ENCODE assay signal across 20 mouse cellular contexts in the genomic region with DNA sequence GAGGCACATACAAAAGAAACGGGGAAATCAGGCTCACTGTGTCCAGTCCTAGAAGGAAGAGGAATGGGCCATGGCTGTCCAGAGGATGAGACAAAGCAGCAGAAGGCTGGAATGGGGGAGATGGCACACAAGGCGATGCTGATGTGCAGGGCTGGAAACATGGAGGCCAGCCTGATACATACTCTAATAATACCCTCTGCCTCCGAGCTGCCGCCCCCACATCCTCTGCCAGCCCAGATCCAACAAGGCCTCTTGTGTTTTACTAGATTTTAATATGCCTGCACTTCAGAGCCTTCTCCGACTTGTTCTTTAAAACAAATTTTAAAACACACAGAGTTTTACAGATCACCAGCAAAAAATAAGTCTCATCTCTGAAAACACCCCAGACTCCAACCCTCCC. TPM values are rescaled to one million over a fixed set of nuclear protein-coding genes. Genes with fewer than 3 reads are reported as not detected.
"Had no signal": no experiment of that assay in that cellular context is flagged by ENCODE, and none has a peak within 500 bp of the region (broad histone marks: within the 10 kb centered on the region; RNA-seq: fewer than 3 reads in every experiment).

No protein-coding gene starts in this region.

- H3K27ac ChIP-seq: limb, embryonic 12.5 days; liver, embryonic 13.5 days; macrophage; midbrain, embryonic 13.5 days had no signal

- H3K4me2 ChIP-seq: limb, embryonic 12.5 days; liver, embryonic 13.5 days; midbrain, embryonic 13.5 days had no signal

- H3K9ac ChIP-seq: limb, embryonic 12.5 days; liver, embryonic 13.5 days; liver, postnatal 0 days; midbrain, embryonic 13.5 days had no signal

- H3K9me3 ChIP-seq: limb, embryonic 12.5 days; liver, embryonic 13.5 days; megakaryocyte, embryonic 14.5 days; midbrain, embryonic 13.5 days had no signal

- H3K4me1 ChIP-seq: liver, embryonic 13.5 days had no signal

- ATAC-seq: inflammation-experienced regulatory T-cells, adult 6 months; intestine, postnatal 0 days; liver, postnatal 0 days; midbrain, embryonic 13.5 days had no signal

- H3K27me3 ChIP-seq: limb, embryonic 12.5 days; liver, embryonic 13.5 days; midbrain, embryonic 13.5 days had no signal

- H3K4me3 ChIP-seq: limb, embryonic 12.5 days; liver, embryonic 13.5 days; megakaryocyte, embryonic 14.5 days; midbrain, embryonic 13.5 days had no signal

- DNase-seq: kidney, adult 8-10 months; kidney, postnatal 25 days; layer of hippocampus, adult 9-11 months; liver; liver, embryonic 13.5 days; liver, postnatal 0 days; lung, postnatal 14 days; thymus, adult 18-20 months; thymus, postnatal 25 days had no signal

- H3K36me3 ChIP-seq: limb, embryonic 12.5 days; liver, embryonic 13.5 days; midbrain, embryonic 13.5 days had no signal

RNA-seq across cellular contexts. Expression of a gene that starts 14.2 kb away (rescaled TPM):
- total RNA-seq: left cerebral cortex, postnatal 36 days; midbrain, postnatal 0 days had no signal
- polyA plus RNA-seq: intestine, postnatal 0 days; kidney, embryonic 16.5 days; limb, embryonic 12.5 days; liver, embryonic 13.5 days; liver, postnatal 0 days; macrophage; midbrain, embryonic 13.5 days; midbrain, postnatal 0 days; neural tube, embryonic 14.5 days; stomach, embryonic 16.5 days had no signal
